Mouse (Mus musculus) thymus, adult 2 months (tissue): ENCODE data around the gene Ppm1a.

Experiments
- CTCF ChIP-seq: fragments of 200-500 bp; IDR thresholded peaks from 2 replicates; pipeline ENCODE4 v1.5.1; 2012; ENCODE audit warnings: mild to moderate bottlenecking, control low read depth, low read length, moderate library complexity, borderline replicate concordance; ENCODE audit not compliant: control insufficient read depth, poor library complexity, insufficient read depth; ENCODE audit errors: extremely low read depth
- POLR2A ChIP-seq: fragments of 200-500 bp; IDR thresholded peaks from 2 replicates; pipeline ENCODE4 v1.6.1; 2012; ENCODE audit warnings: mild to moderate bottlenecking, low read length, control low read depth, moderate library complexity; ENCODE audit not compliant: control insufficient read depth, poor library complexity, insufficient read depth; ENCODE audit errors: extremely low read depth

DNA sequence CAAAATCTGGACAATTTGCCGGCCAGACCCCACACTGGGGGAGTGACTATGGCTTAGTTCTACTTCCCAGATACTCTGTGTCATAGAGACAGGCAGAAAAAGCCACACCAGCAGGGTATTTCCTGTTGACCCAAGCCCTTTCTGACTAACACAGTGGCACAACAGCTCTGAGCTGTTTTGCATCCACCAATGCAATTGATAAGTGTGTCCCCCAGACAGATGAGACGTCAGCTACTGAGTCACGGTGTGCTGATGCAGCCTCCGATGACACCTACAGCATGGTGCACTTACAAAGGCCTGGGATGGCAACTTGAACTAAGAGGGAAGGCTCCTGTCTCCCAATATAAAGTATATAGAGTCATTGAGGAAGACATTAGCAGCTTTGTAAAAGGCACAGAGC is 80.0 kb downstream of the Ppm1a start:
- TF ChIP-seq CTCF: no peak
- no peak for TF ChIP-seq POLR2A
